Mouse (Mus musculus): ENCODE data around the gene Dok5.

DNA sequence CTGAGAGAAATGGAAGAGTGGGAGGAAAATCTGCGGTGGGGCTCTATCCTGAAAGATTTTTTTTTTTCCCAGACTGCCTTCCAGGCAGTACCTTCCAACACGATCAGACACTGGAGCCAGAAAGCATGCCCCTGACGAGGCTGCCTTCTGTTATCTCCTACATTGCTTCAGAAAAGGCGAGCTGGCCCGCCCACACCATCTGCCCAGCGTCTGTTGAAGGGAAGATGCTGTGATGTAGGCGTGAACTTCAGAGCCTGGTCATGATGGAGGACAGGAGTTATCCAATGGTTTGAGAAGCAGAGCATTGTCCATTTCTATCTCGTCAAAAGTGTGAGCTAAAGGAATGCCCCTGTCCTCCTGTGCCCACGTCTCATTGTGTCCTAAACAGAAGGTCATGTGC, 79.7 kb downstream of the Dok5 start:
- TF ChIP-seq CTCF (IDR thresholded peaks at IDR 0.05; ENCODE audit: low read depth) (no peak), EP300 (IDR thresholded peaks at IDR 0.05; ENCODE audit: low read depth) (no peak)
